Mouse (Mus musculus): ENCODE measurements around the gene Hspbp1.

Hspbp1 gene

GRCm38 (mm10) chr7:4668506-4668905, 16.4 kb downstream of the Hspbp1 start:
- DNase-seq (ENCODE audit: low spot score in 2 of 2), result no peak

GRCm38 (mm10) chr7:4666871-4667270, 18.0 kb downstream of the Hspbp1 start:
- no peak for DNase-seq (ENCODE audit: low spot score in 2 of 2)

DNA sequence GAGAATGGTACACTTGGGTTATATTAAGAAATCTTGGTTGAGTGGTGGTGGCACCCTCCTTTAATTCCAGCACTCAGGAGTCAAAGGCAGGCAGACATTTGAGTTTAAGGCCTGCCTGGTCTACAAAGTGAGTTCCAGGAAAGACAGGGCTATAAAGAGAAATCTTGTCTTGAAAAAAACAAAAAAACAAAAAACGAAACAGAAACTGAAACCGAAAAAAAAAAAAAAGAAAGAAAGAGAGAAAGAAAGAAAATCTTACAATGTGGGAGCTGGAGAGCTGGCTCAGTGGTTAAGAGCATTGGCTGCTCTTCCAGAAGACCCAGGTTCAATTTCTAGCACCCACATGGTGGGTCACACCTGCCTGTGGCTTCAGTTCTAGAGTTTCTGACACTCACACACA, 21.1 kb downstream of the Hspbp1 start:
- no peak for DNase-seq (ENCODE audit: low spot score in 2 of 2)

GRCm38 (mm10) chr7:4663179-4663578, 21.7 kb downstream of the Hspbp1 start:
- DNase-seq (ENCODE audit: low spot score in 2 of 2), result peak in 1 of 2 experiments; percentile 14

DNA sequence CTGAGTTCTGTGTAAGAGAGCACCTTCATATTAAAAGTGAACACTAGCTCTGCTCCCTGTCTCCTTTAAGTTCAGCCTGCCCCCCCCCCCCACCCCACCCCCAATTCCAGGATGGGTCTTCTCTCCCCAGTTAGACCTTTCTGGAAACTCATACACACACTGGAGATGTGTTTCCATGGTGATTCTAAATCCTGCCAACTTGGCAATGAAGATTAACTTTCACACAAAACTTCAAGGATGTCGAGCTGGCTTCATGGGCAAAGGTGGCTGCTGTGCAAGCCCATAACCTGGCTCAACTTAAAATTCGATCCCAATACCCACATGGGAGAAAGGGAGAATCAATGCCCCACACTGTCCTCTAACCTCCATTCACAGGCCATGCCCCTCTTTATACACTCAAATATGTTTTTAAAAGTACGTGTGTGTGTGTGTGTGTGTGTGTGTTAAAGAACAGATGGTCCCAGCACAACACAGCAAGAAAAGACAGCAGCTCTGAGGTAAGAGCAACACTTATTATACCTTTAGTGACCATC, 24.9 kb downstream of the Hspbp1 start:
- DNase-seq (ENCODE audit: low spot score in 2 of 2), result no peak

- peak; percentile 91 to 95 for DNase-seq (ENCODE audit: low spot score in 2 of 2)
These were observed 25.8 kb downstream of the Hspbp1 start, which contains the start of gene Ppp6r1 for GRCm38 (mm10) chr7:4658912-4659551. TSS of gene Ppp6r1 (minus strand) at chr7:4659019.

- peak in 1 of 2 experiments; percentile 52 for DNase-seq (ENCODE audit: low spot score in 2 of 2)
These were observed 26.6 kb downstream of the Hspbp1 start for GRCm38 (mm10) chr7:4658128-4658907.

DNA sequence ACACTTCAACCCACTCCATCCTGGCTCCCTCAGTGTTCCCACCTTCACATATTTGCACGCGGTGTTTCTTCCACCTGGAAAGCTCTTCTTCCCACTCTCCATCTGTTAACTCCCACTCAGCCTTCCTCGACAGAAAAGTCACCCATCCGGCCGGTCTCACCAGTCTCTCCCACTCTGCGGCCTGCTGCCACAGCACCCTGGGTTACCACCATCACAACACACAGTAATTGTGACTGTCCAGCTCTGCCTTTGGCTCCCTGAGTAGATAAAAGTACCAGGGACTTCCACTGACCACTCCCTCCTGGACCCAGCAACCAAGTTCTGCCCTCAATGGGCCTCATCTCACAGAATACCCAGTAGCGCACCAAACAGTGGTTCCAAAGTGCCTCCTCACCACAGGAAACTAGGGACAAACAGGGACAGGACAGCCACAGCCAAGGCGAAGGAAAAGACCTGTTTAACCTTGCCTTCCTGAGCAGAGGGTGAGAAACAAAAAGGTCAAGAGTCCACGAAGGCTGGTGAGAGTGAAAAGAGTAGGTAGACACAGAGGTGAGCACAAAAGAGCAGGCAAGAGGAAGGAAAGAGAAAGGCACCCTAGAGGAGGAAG, 27.2 kb downstream of the Hspbp1 start:
- no peak for DNase-seq (ENCODE audit: low spot score in 2 of 2)

DNA sequence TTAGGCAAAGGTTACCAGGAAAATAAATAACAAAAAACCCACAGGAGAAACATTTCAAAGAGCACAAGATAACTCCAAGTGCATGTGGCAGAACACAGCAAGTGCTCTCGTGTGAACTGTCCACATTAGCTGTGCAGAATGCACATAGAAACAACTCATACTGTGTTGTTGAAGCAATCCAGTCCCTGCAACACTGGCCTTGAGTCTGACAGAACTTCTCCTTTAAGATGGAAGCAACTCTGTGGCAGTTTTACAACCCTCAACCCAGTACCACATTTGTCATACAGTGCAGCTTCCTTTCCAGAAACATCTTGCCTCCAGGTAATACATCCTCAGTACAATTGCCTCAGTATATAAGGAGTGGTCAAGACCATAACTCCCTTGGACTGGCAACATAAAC, 28.1 kb downstream of the Hspbp1 start:
- DNase-seq (ENCODE audit: low spot score in 2 of 2), result no peak

DNA sequence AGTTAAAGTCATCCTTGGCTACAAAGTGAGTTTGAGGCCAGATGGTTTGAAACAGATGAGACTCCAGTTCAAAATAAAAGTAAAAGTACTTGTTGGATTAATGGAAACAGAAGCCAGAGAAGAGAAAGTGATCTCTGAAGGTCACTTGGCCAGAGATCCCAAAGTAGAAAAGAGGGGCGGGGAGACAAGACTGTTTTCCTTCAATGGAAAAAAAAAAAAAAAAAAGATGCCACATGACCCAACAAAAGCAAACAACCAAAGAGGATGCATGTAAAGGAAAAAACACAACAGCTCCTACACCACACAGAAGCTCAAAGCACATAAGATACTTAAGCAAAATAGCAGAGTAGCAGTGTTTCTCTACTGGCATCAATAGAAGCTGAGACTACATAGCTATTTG, 29.0 kb downstream of the Hspbp1 start:
- DNase-seq (ENCODE audit: low spot score in 2 of 2), result no peak

GRCm38 (mm10) chr7:4655393-4655792, 29.5 kb downstream of the Hspbp1 start:
- DNase-seq (ENCODE audit: low spot score in 2 of 2), result peak in 1 of 2 experiments; percentile 3

DNA sequence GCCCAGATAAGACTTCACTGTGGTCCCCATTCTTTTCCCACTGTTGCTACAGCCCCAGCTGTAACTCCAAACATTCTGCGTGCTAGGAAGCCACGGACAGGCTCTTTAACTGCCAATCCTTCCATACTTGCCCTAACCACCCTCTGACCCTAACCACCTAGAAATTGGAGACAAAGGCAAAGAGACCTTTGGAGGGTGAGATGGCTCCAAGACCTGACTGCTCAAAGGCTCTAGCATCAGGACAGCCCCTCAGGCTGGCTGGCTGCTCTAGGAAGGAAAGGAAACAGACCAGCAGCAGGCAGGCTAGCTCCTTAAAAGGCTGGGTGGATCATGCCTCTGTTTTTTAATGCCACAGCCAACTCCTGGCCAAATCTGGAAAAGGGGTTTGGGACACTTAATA, 30.6 kb downstream of the Hspbp1 start:
- no peak for DNase-seq (ENCODE audit: low spot score in 2 of 2)

DNA sequence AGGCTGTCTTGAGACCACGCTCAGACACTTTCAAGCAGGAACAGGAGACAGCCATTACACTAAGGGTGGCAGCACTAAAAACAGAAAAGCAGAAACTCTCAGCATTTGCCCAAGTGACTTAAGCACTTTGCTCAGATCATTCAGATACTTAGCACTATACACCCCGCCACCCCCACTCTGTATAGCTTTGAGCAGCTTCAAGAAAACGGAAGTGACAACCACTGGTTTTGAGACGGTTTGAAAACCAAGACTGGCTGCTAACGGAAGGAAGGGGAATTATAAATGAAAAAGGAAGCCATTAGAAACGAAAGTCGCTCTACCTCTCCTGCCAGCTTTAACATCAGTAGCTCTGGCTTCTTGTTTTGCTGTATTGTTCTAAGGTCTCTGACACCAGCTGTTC, 31.1 kb downstream of the Hspbp1 start:
- no peak for DNase-seq (ENCODE audit: low spot score in 2 of 2)

- DNase-seq (ENCODE audit: low spot score in 2 of 2), result peak in 1 of 2 experiments; percentile 7
These were observed 31.5 kb downstream of the Hspbp1 start for GRCm38 (mm10) chr7:4653351-4653750.

GRCm38 (mm10) chr7:4652726-4653125, 32.1 kb downstream of the Hspbp1 start:
- DNase-seq (ENCODE audit: low spot score in 2 of 2), result no peak

GRCm38 (mm10) chr7:4651581-4651980, 33.3 kb downstream of the Hspbp1 start:
- DNase-seq (ENCODE audit: low spot score in 2 of 2), result no peak

DNA sequence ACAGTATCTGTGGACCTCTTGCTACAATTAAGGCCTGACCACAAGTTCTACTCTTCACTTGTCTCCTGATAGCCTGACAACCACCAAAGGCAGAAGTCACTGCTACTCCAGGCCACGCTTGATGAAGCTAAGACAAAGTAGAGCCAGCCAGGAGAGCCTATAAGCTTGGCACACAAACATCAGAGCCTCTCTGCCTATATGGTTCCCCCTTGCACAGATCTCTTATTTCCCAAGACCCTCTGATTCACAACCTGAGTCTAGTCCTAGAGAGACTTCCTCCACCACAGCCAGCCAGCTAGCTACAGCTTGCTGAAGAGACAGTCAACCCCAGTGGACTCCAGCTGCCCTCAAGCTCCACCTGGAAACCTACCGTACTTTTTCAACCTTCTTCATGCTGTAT, 36.9 kb downstream of the Hspbp1 start:
- DNase-seq (ENCODE audit: low spot score in 2 of 2), result no peak

- no peak for DNase-seq (ENCODE audit: low spot score in 2 of 2)
These were observed 37.6 kb downstream of the Hspbp1 start for GRCm38 (mm10) chr7:4647291-4647690.

DNA sequence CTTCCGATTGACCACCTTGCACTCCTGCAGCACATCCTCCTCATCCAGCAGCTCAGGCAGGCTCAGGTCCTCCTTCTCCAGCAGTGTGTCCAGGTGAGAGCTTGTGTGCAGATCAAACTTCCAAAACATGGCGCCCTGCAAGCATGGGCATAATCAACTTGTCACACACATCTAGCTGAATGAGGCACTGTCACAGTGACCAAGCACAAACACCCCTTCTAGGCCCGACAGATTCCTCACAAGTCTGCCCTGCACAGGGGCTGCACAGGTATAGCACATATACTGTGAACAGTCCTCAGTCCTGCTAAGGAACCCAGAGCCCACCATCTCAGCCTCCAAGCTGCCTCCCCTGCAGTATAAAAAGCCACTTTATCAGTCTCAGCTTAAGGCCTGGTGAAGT, 38.1 kb downstream of the Hspbp1 start:
- DNase-seq (ENCODE audit: low spot score in 2 of 2), result no peak

GRCm38 (mm10) chr7:4643225-4643624, 41.6 kb downstream of the Hspbp1 start:
- no peak for DNase-seq (ENCODE audit: low spot score in 2 of 2)

- no peak for DNase-seq (ENCODE audit: low spot score in 2 of 2)
These were observed 42.9 kb downstream of the Hspbp1 start for GRCm38 (mm10) chr7:4641956-4642355.

DNA sequence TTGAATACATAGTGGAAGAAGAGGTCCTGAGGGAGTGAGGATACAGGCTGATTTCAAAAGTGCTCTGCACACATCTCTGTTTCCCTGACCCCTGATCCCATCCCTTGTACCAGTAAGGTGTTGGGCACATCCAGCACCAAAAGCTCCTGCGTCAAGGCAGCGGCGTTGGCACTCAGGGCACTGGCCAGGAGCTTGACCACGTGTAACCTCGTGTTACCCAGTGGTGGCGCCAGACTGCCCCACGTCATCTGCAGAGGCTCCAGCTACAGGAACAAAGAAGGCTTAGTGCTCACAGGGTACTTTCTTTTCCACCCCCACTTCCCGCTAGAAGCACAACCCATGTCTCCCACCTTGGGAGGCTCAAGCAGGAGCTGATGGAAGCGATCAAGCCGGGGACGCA, 43.7 kb downstream of the Hspbp1 start:
- DNase-seq (ENCODE audit: low spot score in 2 of 2), result no peak

DNA sequence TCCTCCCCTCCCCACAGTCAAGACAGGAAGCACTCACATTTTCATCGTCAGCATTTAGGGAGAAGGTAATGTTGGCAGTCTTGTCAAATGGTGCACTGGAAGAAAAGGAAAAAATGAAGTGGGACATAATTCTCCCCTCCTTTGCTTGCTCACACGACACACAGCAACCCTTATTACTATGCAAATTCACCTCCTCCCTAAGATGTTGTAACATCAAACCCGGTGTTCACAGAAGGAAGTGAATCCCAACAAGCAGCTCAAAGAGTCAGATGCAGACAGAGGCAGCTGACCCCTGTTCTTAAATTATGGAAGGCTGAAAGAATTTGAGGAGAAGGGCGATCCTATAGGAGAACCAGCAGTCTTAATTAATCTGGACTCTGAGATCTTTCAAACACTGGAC, 48.7 kb downstream of the Hspbp1 start:
- no peak for DNase-seq (ENCODE audit: low spot score in 2 of 2)

All from cerebellum, postnatal 4 days (tissue).